Mouse (Mus musculus): Measurements from ENCODE around the gene Limd1.

The Limd1 gene

GRCm38 (mm10) chr9:123478586-123479195, at the start of gene Limd1:
TSS of gene Limd1 (plus strand) at chr9:123478706.
- peak; percentile 76 for DNase-seq (ENCODE audit: low spot score)

- no peak for DNase-seq (ENCODE audit: low spot score)
These were observed 48.6 kb upstream of the Limd1 start for GRCm38 (mm10) chr9:123429863-123430262.

- DNase-seq (ENCODE audit: low spot score), result no peak
These were observed 47.5 kb upstream of the Limd1 start for GRCm38 (mm10) chr9:123430973-123431372.

GRCm38 (mm10) chr9:123438223-123438622, 40.3 kb upstream of the Limd1 start:
- no peak for DNase-seq (ENCODE audit: low spot score)

- peak; percentile 16 for DNase-seq (ENCODE audit: low spot score)
These were observed 38.1 kb upstream of the Limd1 start for GRCm38 (mm10) chr9:123440230-123441058.

GRCm38 (mm10) chr9:123447101-123447500, 31.4 kb upstream of the Limd1 start:
- DNase-seq (ENCODE audit: low spot score), result peak; percentile 36

GRCm38 (mm10) chr9:123448594-123448993, 29.9 kb upstream of the Limd1 start:
- DNase-seq (ENCODE audit: low spot score), result no peak

- DNase-seq (ENCODE audit: low spot score), result peak; percentile 58
These were observed 28.3 kb upstream of the Limd1 start for GRCm38 (mm10) chr9:123450174-123450573.

- no peak for DNase-seq (ENCODE audit: low spot score)
These were observed 26.7 kb upstream of the Limd1 start for GRCm38 (mm10) chr9:123451772-123452171.

- DNase-seq (ENCODE audit: low spot score), result no peak
These were observed 21.6 kb upstream of the Limd1 start for GRCm38 (mm10) chr9:123456634-123457602.

- peak; percentile 67 for DNase-seq (ENCODE audit: low spot score)
These were observed 20.9 kb upstream of the Limd1 start for GRCm38 (mm10) chr9:123457603-123458002.

GRCm38 (mm10) chr9:123467141-123467620, 11.3 kb upstream of the Limd1 start:
- no peak for DNase-seq (ENCODE audit: low spot score)

GRCm38 (mm10) chr9:123468406-123469085, 10.0 kb upstream of the Limd1 start:
- DNase-seq (ENCODE audit: low spot score), result no peak

- DNase-seq (ENCODE audit: low spot score), result no peak
These were observed 9.4 kb upstream of the Limd1 start for GRCm38 (mm10) chr9:123469087-123469486.

- DNase-seq (ENCODE audit: low spot score), result no peak
These were observed 5.1 kb upstream of the Limd1 start for GRCm38 (mm10) chr9:123473377-123473776.

GRCm38 (mm10) chr9:123475569-123475968, 2.9 kb upstream of the Limd1 start:
- no peak for DNase-seq (ENCODE audit: low spot score)

GRCm38 (mm10) chr9:123478031-123478585, 398 bp upstream of the Limd1 start:
- peak; percentile 65 for DNase-seq (ENCODE audit: low spot score)

- DNase-seq (ENCODE audit: low spot score), result peak; percentile 16
These were observed 727 bp downstream of the Limd1 start for GRCm38 (mm10) chr9:123479196-123479669.

- no peak for DNase-seq (ENCODE audit: low spot score)
These were observed 1.4 kb downstream of the Limd1 start for GRCm38 (mm10) chr9:123479876-123480252.

GRCm38 (mm10) chr9:123480253-123480921, 1.9 kb downstream of the Limd1 start:
- no peak for DNase-seq (ENCODE audit: low spot score)

All from embryo, embryonic 10 days (tissue).